Mouse (Mus musculus) gastrocnemius, postnatal 25 days (tissue): Measurements from ENCODE around the gene Rbbp8nl. TPM values are rescaled to one million over a fixed set of nuclear protein-coding genes. Genes with fewer than 3 reads are reported as not detected.

Experiments
- DNase-seq: peaks from one replicate; pipeline ENCODE4 v3.0.0; 2022
- long read RNA-seq, 2 experiments: library from polyadenylated mRNA; stranded (forward); transcript quantifications; one replicate each; pipeline ENCODE4 v2.0.0; 2021
- total RNA-seq, 2 experiments: library from RNA; stranded (reverse); gene quantifications; 1 replicate in 1 of 2; 2 replicates in 1 of 2; pipeline ENCODE4 v1.2.3; 2021

The Rbbp8nl gene
- total RNA-seq = not detected
- long read RNA-seq, experiment 1 = 0 reads
- long read RNA-seq, experiment 2 = 0 reads

GRCm38 (mm10) chr2:180289440-180290108, at the start of gene Rbbp8nl:
Gene Rbbp8nl (minus strand): TSS chr2:180289879.
- DNase-seq = no peak

DNA sequence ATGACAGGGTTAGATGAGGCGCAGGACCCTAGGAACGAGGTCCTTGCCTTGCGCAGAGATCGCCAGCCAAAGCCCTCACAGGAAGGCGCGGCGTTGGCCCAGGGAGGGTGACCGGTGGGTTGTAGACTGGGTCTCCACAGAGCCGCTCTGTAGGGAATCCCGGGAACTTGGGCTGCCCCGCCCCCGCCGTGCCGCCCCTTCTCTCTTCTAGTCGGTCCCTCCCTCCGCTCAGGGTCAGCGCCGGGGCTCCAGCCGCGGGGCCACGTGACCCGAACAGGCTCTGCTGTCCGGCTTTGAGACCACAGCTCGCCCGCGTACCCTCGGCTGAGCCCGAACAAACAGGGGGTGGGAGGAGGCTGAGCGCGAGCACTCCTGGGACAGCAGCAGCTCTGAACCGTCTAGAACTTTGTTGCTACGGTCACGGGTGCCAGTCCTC, 44.9 kb upstream of the Rbbp8nl start, which contains the start of gene Gata5:
Gata5 (minus strand) TSS at position 149 of the 436 bp plus-strand sequence.
- no peak for DNase-seq

DNA sequence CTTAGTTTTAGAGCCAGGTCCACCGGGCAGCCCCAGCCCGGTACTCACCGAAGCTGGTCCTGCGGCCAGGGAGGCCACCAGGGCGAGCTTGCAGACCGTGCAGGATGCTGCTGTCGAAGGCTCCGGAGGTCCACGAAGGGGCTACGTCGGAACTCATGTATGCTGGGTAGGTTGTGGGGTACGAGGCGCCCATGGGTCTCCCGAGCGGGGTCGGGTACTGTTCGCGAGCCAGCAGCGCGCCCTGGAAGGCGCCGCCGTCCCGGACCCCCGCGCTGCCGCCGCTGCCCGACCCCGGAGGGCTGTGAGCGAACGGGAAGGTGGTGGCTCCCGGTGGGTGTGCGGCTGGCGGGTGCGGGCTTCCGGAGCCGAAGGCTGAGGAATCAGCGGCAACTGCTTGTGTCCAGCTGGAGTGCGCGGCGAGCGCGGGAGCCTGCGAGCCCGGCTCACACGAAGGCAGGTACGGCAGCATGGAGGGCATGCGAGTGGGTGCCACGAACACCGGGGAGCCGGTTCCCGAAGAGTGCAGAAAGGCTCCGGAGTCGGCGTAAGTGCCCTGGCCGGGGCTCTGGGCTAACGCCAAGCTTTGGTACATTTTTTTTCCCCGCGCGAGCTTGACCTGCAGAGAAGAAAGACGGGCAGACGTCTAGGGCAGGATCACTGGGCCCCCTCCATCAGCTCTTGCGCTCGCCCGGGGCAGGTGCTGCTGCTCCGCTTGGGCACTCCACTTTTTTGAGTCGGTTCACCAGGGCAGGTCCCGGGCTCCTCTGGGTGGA, 44.3 kb upstream of the Rbbp8nl start:
- no peak for DNase-seq

DNA sequence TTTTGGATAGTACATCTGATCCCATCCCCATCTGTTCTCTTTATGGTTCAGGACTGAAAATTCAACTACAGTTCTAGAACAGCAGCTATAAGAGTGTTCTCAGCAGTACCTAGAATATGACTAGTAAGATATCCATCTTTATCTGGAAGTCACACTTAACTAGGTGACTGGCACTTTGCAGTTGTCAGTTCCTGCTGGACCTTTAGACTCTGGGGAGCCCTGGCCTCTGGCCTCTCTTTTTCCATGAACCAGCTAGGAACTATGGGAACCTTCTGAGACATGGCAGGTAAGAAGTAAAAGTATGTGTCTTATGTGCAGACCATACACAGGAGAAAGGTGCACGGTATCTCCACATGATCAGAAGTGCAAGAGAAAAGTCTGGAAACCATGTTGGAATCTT, 39.8 kb upstream of the Rbbp8nl start:
- DNase-seq = no peak

DNA sequence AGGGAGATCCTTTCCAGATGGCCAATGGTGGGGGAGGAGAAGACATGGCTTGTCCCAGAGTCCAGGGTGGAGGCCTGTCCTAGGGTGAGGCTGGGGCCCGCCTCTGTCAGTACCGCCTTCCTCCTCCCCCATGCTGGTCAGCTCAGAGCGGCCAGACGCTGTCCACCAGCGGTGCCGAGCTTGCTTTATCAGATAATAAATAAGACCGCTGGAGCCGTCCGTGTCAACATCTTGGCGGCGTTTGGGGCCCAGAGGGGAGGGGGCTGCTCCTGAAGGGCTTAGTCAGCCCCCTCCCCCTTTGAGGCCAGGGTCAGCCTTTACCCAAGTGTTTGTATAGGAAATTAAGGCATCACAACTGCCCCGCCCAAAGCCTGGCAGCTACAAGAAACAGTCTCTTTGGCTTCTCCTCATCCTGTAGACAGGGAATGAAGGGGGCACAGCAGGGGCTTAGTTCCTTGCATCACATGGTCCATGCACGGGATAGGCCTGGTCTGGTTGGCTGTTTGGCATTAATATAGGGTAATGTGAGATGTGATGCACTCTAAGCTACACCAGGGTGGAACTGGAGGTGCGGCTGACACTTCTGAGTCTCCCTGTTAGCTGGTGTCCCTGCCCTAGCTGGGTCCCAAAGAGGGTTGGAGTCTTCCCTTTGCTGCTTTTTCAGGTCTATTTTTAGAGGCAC, 33.1 kb upstream of the Rbbp8nl start:
- no peak for DNase-seq

DNA sequence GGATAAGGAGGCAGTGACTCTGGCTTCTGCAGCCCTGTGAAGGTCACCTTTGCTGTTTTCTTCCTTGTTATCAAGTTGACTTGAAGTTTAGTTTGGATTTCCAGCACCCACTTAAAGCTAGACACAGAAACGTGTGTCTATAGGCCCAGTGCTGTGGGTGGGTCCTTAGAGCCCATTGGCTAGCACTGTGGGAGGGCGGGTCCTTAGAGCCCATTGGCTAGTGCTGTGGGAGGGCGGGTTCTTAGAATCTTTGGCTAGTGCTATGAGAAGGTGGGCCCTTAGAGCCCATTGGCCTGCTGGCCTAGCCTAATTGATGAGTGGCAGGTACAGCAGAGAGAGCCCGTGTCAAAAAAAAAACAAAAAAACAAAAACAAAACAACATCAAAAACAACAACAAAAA, 30.5 kb upstream of the Rbbp8nl start:
- no peak for DNase-seq

DNA sequence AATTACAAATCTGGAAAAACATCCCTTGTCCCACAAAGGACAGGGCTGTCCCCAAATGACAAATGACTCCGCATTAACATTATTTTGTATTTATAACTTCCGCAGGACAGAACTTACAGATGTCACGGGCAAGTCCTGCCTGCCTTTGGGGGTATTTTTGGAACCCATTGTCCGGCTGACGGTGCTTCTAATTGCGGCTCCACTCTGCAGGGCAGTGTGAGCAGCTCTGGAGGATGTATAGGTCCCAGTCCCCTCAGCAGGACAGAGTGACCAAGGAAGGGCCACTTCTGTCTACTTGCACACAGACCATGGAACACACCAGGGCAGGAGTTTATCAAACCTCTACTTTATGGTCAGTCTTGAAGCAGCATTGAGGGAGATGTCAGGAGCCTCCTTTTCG, 27.9 kb upstream of the Rbbp8nl start:
- DNase-seq = no peak

DNA sequence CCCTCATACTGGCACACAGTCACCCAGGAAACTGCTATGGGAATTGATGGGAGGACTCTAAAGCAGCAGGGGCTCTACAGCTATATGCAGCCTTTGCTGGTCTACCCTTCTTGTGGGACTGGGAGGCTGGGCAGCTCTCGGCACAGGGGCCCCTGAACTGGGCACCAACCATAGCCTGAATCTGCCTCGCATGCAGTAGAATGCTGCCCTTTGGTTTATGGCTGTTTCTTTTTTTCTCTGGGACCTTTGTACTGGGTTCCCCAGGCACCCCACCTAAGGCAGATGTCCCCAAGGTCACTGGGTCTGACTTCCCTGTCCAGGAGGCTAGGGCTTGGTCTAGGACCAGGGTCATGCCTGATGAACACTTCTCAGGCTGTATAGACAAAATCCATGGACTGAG, 24.6 kb upstream of the Rbbp8nl start:
- DNase-seq = no peak

DNA sequence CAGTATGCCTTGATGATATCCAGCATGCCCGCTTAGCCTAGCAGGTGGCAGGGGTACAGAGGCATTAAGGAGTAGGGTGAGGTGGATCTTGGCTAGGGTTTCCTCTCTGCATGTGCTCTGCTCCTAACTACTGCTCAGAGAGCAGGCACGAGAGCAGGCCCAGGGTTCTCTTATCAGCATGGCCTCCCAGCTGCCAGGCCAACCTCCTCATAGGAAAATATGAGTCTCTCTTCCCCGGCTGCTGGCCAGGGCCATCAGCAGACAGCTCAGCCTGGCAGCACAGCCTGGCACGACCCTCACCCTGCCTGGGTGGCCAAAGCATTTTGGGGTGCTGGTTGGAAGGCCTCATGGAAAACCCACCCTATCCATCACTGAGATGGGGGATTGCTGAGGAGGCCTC, 21.5 kb upstream of the Rbbp8nl start:
- DNase-seq = no peak

DNA sequence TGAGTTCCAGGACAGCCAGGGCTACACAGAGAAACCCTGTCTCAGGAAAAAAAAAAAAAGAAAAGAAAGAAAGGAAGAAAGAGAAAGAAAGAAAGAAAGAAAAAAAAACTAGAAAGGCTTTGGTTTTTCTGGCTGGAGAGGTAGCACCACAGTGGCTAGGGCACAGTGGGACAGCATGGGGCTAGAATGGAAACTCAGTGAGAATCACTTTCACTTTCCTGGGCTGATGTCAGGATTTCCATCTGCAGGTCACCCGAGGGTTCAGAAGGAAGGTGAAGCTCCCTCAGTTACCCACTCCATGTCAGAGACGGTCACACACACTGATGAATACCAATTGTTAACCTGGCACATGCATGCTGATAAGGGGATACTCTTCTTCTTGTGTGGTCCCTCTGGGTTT, 18.0 kb upstream of the Rbbp8nl start:
- no peak for DNase-seq

DNA sequence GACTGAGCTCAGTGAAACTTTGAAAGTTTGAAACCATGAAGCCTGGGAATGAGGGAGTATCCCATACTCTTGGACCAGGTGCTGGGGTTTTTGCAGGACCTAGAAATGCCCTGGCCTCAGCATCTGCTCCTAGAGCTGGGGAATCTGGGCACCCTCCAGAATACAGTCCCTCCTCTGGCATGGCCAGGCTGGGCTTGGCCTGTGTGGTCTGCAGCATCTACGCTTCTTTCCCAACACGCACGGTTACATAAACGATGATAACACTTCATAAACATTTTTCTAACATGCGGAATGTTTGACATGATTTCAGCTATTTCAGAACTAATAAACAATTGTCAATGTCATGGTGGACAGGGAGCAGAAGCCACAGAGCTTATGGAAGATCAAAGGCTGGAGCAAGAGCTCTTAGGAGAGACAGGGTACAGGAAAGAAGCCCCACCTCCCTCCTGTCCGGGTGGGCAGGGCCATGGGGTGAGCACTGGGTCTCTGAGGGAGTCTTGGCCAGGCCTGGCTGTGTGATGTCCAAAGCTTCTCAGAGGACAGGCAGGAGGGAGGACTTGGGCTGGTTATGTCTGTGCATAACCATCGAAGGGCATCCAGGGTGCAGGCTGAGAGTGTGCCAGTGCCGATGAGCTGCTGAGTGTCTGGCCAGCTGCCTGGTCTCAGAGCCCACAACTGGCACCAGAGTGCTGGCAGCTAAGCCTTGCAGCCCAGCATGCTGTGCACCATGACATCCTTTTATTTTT, 16.9 kb upstream of the Rbbp8nl start:
- peak; percentile 82 for DNase-seq

DNA sequence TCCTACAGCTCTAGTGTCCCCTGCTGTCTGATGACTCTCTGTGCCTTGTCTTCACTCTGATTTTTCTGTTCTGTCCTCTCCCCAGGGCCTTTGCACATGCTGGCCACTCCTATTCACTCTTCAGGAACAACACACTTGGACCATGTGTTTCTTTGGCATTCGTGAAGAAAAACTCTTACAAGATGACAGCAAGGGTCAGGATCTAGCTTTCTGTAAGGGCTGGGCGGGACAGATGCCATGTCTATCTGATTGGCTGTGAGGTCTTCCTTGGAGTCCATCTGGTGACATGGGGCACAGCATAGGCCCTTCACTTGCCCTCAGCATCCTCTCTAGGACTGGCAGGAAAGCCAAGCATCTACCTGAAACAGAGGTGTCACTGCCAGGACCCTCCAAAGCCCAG, 16.3 kb upstream of the Rbbp8nl start:
- DNase-seq = no peak

DNA sequence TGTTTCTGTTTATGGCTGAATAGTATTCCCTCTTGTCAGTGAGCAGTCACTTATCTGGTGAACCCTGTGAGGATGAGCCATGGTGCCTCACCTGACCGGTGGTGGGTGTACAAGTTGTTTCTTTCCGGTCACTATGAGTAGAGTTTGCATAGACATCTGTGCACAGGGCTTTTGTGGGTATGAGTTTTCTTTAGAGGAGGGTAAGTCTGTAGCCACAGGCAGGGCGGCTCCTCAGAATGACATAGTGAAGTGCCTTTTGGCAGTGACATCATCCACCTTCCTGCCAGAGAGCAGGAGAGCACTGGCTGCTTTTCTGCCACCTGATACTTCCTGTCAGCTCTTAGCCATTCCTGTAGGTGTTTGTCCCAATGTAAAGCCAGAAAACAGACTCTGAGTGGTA, 15.8 kb upstream of the Rbbp8nl start:
- DNase-seq = no peak

GRCm38 (mm10) chr2:180304554-180304953, 14.9 kb upstream of the Rbbp8nl start:
- no peak for DNase-seq

DNA sequence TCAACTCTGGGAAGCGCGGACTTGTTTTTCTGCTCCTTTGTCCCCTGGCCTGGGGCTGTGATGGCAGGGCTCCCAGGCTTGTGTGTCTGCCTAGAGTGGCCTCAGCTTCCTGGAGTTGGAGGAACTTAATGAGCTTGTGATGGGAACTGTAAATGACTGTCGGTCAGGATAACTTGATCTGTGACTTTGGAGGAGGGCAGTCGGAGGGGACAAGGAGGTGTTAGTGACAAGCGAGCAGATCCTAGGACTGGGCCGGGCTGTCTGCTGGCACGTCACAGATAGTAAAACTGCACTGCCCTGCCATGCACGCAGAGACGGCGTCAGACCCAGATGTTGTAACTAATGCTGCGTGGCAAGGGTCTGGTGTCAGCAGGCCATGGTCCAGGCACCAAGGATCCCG, 13.8 kb upstream of the Rbbp8nl start:
- DNase-seq = no peak

GRCm38 (mm10) chr2:180302201-180302600, 12.5 kb upstream of the Rbbp8nl start:
- DNase-seq = no peak

DNA sequence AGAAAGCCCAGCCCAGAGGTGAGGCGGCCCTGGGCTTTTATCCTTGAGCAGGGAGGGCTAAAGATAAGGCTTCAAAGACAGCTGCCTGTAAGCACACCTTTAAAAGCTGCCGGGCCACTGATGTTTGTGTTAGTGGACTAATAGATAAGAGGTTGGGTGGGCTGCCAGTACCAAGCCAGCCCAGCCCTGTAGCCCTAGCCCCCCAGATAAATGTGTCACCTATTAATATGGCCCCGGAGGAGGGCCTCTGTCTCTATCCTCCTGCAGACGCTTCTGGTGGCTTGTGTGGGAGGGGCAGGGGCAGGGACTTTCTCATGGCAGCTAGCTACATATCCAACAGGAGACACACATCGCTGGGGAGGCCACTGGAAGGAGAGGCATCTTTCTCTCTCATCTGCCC, 11.1 kb upstream of the Rbbp8nl start:
- DNase-seq = no peak

- no peak for DNase-seq
Observed at GRCm38 (mm10) chr2:180300252-180300651, 10.6 kb upstream of the Rbbp8nl start.

DNA sequence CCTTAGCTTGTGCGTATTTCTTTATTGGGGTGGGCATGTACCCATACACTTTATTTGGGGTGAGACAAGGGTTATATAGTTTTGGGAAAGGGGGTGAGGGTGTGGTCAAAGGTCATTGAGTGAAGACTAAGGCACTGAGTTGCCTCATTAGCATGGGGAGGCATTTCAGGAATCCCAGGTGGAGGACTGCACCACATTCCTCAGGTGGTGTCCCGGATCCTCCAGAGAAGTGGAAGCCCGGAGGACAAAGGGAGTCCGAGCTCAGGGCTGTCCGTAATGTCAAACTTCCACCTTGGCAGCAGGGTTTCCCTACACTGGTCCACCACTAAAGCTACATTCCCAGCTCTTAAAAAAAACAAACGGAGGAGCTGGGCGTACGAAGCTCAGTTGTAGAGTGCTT, 3.2 kb upstream of the Rbbp8nl start:
- DNase-seq = no peak

DNA sequence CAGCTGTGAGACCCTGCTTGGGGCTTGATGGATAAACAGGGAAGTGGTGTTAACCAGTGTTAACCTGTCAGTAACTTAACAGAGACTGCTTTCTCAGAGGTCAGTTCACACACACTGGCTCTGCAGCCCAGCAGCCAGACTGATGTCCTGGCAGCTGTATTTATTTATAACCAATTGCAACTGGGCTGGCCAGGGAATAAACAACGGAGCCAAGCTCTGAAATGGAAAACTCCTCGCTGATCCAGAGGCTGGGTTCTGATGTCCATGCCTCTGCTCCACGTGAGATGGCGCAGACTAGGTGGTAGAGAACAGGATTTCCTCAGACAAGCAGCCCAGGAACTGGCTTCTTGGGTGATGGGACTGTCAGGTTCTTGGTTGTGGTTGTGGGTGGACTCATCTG, 2.3 kb upstream of the Rbbp8nl start:
- peak; percentile 60 for DNase-seq

DNA sequence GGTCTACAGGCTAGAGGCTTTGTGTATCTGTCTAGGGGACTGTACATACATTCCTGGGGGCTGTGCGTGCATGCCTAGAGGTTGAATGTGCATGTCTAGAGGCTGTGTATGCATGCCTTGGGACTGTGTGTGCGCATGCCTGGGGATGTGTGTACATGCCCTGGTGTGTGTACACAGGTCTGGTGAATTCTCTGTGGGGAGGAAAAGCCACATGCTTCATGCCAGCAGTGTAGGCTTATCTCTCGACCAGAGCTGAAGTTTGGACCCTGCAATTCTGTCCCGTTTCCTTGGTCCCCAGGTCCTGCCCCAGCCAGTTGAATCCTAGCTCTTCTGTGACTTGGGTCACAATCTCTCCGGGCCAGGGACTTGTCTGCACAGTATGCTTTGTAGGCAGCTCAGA, 1.9 kb upstream of the Rbbp8nl start:
- DNase-seq = no peak

DNA sequence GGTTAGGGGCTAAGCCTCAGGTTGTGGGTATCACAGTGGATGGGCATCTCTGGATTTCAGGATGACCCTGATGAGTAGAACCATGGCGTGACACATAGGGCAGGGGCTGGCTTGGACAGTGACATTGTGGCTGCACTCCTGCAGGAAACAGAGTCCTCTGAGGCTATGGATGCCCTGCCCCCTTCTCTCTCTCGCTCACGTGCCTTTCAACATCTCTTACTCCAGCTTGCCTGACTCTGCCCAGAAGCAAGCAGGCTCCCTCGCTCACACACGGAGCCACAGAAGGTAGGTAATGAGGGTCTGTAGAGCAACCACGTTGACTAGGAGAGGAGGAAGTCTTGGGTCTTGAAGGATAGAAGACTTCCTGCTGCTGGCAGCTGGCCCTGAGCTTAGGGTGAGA, 824 bp upstream of the Rbbp8nl start:
- no peak for DNase-seq

DNA sequence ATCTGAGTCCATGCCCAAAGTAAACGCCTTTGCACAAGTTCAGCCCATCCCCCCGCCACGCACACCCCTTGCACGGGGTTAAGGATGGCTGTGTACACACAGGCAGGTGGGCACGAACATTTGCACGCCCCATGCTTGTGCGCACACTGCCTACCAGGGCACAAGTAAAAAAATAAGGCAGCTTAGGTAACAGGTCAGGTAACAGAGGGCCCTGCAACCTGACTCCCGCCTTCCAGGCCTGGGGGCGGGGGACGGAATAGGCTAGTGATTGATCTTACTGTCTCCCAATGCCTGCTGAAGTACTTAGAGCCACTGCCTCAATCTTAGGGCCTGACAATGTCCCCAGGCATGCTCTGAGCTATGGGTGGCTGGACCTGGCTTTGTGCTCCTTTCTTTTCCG, 713 bp downstream of the Rbbp8nl start:
- no peak for DNase-seq
